Mouse (Mus musculus) midbrain, embryonic 10.5 days (tissue): ENCODE data around the gene Dmrt1. TPM values are rescaled to one million over a fixed set of nuclear protein-coding genes. Genes with fewer than 3 reads are reported as not detected.

Experiments used
- DNase-seq: peaks from one replicate; pipeline ENCODE4 v3.0.0-alpha.2; 2017; ENCODE audit warnings: low spot score
- H3K27ac ChIP-seq: fragments of 300-500 bp; sonication (generic); replicated peaks from 2 replicates; pipeline ENCODE4 v1.5.1; 2016; ENCODE audit warnings: mild to moderate bottlenecking
- H3K27me3 ChIP-seq: fragments of 300-500 bp; sonication (generic); 2 replicates; pipeline ENCODE4 v1.6.1; 2016; ENCODE audit warnings: low read depth, mild to moderate bottlenecking; ENCODE audit not compliant: poor library complexity, severe bottlenecking
- H3K36me3 ChIP-seq: fragments of 300-500 bp; sonication (generic); 2 replicates; pipeline ENCODE4 v1.6.1; 2016; ENCODE audit warnings: mild to moderate bottlenecking, moderate library complexity
- H3K4me1 ChIP-seq: fragments of 300-500 bp; sonication (generic); 2 replicates; pipeline ENCODE4 v1.6.1; 2016
- H3K4me3 ChIP-seq: fragments of 300-500 bp; sonication (generic); 2 replicates; pipeline ENCODE4 v1.5.1; 2016; ENCODE audit warnings: mild to moderate bottlenecking, moderate library complexity
- H3K9me3 ChIP-seq: fragments of 300-500 bp; sonication (generic); replicated peaks from 2 replicates; pipeline ENCODE4 v1.6.1; 2016; ENCODE audit warnings: mild to moderate bottlenecking
- WGBS: fragments of 180-500 bp; shearing (Covaris S2); methylation state at CpG from one replicate; pipeline ENCODE4 v1.1.7; 2016; 5-methylcytosine and 5-hydroxymethylcytosine counted together
- polyA plus RNA-seq: library from polyadenylated mRNA; unstranded; fragments of >200 nt; fragmentation: Nextera tagmentation; extraction: Ambion mirVana; gene quantifications from 2 replicates; pipeline ENCODE4 v1.2.1, GENCODE M21; 2016

Dmrt1 gene
- polyA plus RNA-seq, 1 experiment from 2014 or later: 0.07 TPM

GRCm38 (mm10) chr19:25574981-25575814, 69.8 kb downstream of the Dmrt1 start:
- DNase-seq: peak; percentile 20
- 19% methylated on average over 17 of the region's 17 CpGs for WGBS
- H3K9me3 ChIP-seq: no peaks in the 10 kb centered on the region
- 0 out of 2 replicates have a peak overlapping the region, but pooled peaks have one; percentile 38 for H3K27ac ChIP-seq
- H3K36me3 ChIP-seq: no peaks in the 10 kb centered on the region
- H3K4me3 ChIP-seq: peak overlapping the region; percentile 12; the same call in 1 of the 2 replicates
- H3K27me3 ChIP-seq: peaks cover 65% of the 10 kb centered on the region
- H3K4me1 ChIP-seq: peaks cover 21% of the 10 kb centered on the region

- H3K9me3 ChIP-seq: no peaks in the 10 kb centered on the region
- peaks cover 38% of the 10 kb centered on the region for H3K27me3 ChIP-seq
- WGBS: 98% methylated on average over 2 of the region's 2 CpGs
- no peaks in the 10 kb centered on the region for H3K36me3 ChIP-seq
- H3K4me1 ChIP-seq: peaks cover 21% of the 10 kb centered on the region
- DNase-seq: no peak
- H3K27ac ChIP-seq: no peak overlapping the region
- H3K4me3 ChIP-seq: no peak overlapping the region
Measured at GRCm38 (mm10) chr19:25578358-25578757, 72.9 kb downstream of the Dmrt1 start.

GRCm38 (mm10) chr19:25579440-25579839, 74.0 kb downstream of the Dmrt1 start:
- Histone ChIP-seq H3K27me3 (peaks cover 28% of the 10 kb centered on the region), H3K9me3 (no peaks in the 10 kb centered on the region), H3K27ac (no peak overlapping the region), H3K36me3 (no peaks in the 10 kb centered on the region), H3K4me1 (peaks cover 19% of the 10 kb centered on the region), H3K4me3 (no peak overlapping the region)
- WGBS: 92% methylated on average over 2 of the region's 2 CpGs
- no peak for DNase-seq

- WGBS: 74% methylated on average over 3 of the region's 3 CpGs
- Histone ChIP-seq H3K9me3 (no peaks in the 10 kb centered on the region), H3K27me3 (peaks cover 77% of the 10 kb centered on the region), H3K27ac (no peak overlapping the region), H3K4me1 (peaks cover 14% of the 10 kb centered on the region; the same call in 1 of the 2 replicates), H3K4me3 (no peak overlapping the region), H3K36me3 (no peaks in the 10 kb centered on the region)
- no peak for DNase-seq
Measured at GRCm38 (mm10) chr19:25597717-25598232, 92.4 kb downstream of the Dmrt1 start.

- Histone ChIP-seq H3K27me3 (peaks cover 81% of the 10 kb centered on the region), H3K4me3 (no peak overlapping the region), H3K4me1 (peaks cover 21% of the 10 kb centered on the region), H3K36me3 (no peaks in the 10 kb centered on the region), H3K27ac (no peak overlapping the region), H3K9me3 (no peaks in the 10 kb centered on the region)
- no peak for DNase-seq
- 5% methylated on average over 4 of the region's 4 CpGs for WGBS
Measured at GRCm38 (mm10) chr19:25598626-25599025, 93.2 kb downstream of the Dmrt1 start.

- DNase-seq: no peak
- Histone ChIP-seq H3K36me3 (no peaks in the 10 kb centered on the region), H3K27ac (no peak overlapping the region), H3K9me3 (no peaks in the 10 kb centered on the region), H3K27me3 (peaks cover 100% of the 10 kb centered on the region), H3K4me1 (peaks cover 46% of the 10 kb centered on the region), H3K4me3 (no peak overlapping the region)
- WGBS: 11% methylated on average over 8 of the region's 8 CpGs
Measured at GRCm38 (mm10) chr19:25601966-25602365, 96.5 kb downstream of the Dmrt1 start.

DNA sequence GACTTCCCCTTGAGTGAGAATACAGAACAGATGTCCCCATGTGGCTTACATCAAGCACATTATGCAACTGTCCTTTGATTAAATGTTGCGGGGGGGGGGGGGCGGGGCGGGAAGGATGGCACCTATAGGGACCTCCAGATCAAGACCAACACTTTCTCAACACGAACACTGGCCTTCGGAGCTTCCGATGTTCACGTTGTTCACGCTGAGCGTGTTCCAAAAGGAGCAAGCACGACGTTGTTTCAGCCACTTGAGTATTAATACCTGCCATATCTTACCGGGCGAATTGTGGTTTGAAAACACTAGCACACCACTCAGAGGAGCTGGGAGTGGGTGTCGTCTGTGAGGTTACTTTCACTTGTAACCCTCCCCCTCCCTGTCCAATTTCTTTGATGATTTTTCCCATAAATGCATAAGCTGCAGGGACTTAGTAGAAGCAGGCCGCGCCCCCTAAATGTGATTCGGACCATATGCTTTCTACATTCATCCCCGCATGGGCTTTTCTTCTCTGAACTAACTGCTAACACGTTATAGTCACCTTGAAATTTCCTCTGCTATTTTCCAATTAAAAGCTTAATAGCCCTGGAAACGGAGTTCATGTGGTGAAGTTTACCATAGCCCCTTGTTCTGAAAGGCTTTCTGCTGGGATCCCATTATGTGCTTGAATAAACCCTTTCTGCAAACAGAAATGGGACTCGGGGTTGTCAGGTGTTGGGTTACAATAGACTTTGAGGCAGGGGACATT, 102.2 kb downstream of the Dmrt1 start:
- H3K4me3 ChIP-seq: no peak overlapping the region
- H3K9me3 ChIP-seq: no peaks in the 10 kb centered on the region
- DNase-seq: peak; percentile 58
- peaks cover 81% of the 10 kb centered on the region for H3K4me1 ChIP-seq
- H3K27ac ChIP-seq: no peak overlapping the region
- H3K27me3 ChIP-seq: peaks cover 100% of the 10 kb centered on the region
- under 1% methylated on average over 21 of the region's 21 CpGs for WGBS
- no peaks in the 10 kb centered on the region for H3K36me3 ChIP-seq

- H3K27me3 ChIP-seq: peaks cover 100% of the 10 kb centered on the region
- no peaks in the 10 kb centered on the region for H3K9me3 ChIP-seq
- no peak overlapping the region for H3K27ac ChIP-seq
- DNase-seq: peak; percentile 43
- H3K36me3 ChIP-seq: no peaks in the 10 kb centered on the region
- H3K4me1 ChIP-seq: peaks cover 75% of the 10 kb centered on the region
- WGBS: under 1% methylated on average over 7 of the region's 7 CpGs
- no peak overlapping the region for H3K4me3 ChIP-seq
Measured at GRCm38 (mm10) chr19:25608206-25608580, 102.8 kb downstream of the Dmrt1 start.

DNA sequence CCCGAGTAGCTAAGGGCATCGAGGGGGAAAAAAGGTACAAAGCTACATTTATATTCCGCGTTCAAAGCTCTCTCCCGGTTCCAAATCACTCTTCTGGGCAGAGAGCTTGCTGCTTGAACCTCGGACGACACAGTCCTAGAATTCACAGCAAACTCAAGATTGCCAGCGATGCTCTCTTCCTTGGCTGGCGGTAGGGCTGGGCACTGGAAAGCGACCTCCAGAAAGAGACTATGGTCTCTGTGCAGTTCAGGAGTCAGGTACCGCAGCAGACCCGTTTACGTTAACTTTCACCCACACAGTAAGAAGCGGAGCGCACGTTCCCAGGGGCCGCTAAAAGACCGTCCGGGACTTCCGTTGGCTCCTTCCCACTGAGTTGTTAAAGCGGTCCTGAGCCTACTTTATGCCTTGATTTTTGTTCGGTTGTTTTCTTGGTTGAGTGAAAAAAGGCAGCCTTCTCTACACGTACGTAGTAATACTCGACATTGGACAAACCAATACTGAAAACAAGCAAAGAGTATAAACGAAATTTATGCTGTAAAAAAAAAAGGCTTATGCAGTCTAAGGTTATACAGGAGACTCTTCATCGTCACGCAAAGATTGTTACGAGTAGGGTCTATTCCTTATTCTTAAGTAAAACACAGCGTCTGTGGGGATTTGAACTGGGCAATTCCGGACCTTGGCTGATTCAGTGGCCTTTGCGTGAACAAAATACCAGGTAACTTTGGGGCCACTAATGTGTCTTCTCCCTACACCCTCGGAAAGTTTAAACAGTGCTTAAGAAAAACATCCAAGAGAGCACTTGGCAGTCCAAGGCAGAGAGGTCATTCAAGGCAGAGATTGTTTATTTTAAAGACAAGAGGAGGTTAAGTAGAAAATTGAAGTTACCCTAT, 103.8 kb downstream of the Dmrt1 start:
- Histone ChIP-seq H3K9me3 (no peaks in the 10 kb centered on the region), H3K27ac (no peak overlapping the region), H3K27me3 (peaks cover 100% of the 10 kb centered on the region), H3K4me1 (peaks cover 76% of the 10 kb centered on the region), H3K4me3 (no peak overlapping the region), H3K36me3 (no peaks in the 10 kb centered on the region)
- peak; percentile 59 for DNase-seq
- under 1% methylated on average over 33 of the region's 33 CpGs for WGBS

GRCm38 (mm10) chr19:25610015-25610410, 104.6 kb downstream of the Dmrt1 start, which contains the start of gene Dmrt3:
TSS of gene Dmrt3 (plus strand) at chr19:25610301.
- H3K4me1 ChIP-seq: peaks cover 71% of the 10 kb centered on the region
- peak; percentile 64 for DNase-seq
- peaks cover 100% of the 10 kb centered on the region for H3K27me3 ChIP-seq
- peak within 1 kb of the TSS; percentile 57 for H3K4me3 ChIP-seq
- H3K9me3 ChIP-seq: no peaks in the 10 kb centered on the region
- no peaks in the 10 kb centered on the region for H3K36me3 ChIP-seq
- under 1% methylated on average over 29 of the region's 29 CpGs for WGBS
- peak within 1 kb of the TSS; percentile 65 for H3K27ac ChIP-seq

- peak overlapping the region; percentile 65 for H3K27ac ChIP-seq
- WGBS: under 1% methylated on average over 61 of the region's 71 CpGs
Measured at GRCm38 (mm10) chr19:25610411-25611111, 105.1 kb downstream of the Dmrt1 start.

More at GRCm38 (mm10) chr19:25610411-25611111, 105.1 kb downstream of the Dmrt1 start:
- Histone ChIP-seq H3K4me1 (peaks cover 65% of the 10 kb centered on the region), H3K9me3 (no peaks in the 10 kb centered on the region), H3K36me3 (no peaks in the 10 kb centered on the region), H3K27me3 (peaks cover 100% of the 10 kb centered on the region), H3K4me3 (peak overlapping the region; percentile 57)
- peak; percentile 68 for DNase-seq
